Mouse (Mus musculus) intestine, embryonic 14.5 days (tissue): Measurements from ENCODE around the gene Impdh1. TPM values are rescaled to one million over a fixed set of nuclear protein-coding genes. Genes with fewer than 3 reads are reported as not detected.
"Not testable (repeated sequence)": the region's sequence is repeated elsewhere in the genome, so short reads cannot be mapped to it uniquely, and the experiment has no call there.

Experiments
- ATAC-seq: fragments of 200-750 bp; cut with Nextera tagmentation; replicated peaks from 2 replicates; pipeline ENCODE4 v1.8.0; 2017; ENCODE audit warnings: low read depth, moderate number of reproducible peaks, moderate TSS enrichment, moderate library complexity; ENCODE audit not compliant: low FRiP score, low TSS enrichment
- DNase-seq: peaks from one replicate; pipeline ENCODE4 v3.0.0-alpha.2; 2018; ENCODE audit warnings: low spot score
- H3K27ac ChIP-seq: fragments of 300-500 bp; sonication (generic); 2 replicates; pipeline ENCODE4 v1.5.1; 2014; ENCODE audit warnings: low read depth, mild to moderate bottlenecking, control low read depth
- H3K27me3 ChIP-seq: fragments of 300-500 bp; sonication (generic); replicated peaks from 2 replicates; pipeline ENCODE4 v1.6.1; 2014; ENCODE audit warnings: low read length, control low read depth; ENCODE audit not compliant: control insufficient read depth, insufficient read depth
- H3K36me3 ChIP-seq: fragments of 300-500 bp; sonication (generic); 2 replicates; pipeline ENCODE4 v1.6.1; 2014; ENCODE audit warnings: low read length, control low read depth; ENCODE audit not compliant: control insufficient read depth, insufficient read depth
- H3K4me1 ChIP-seq: fragments of 300-500 bp; sonication (generic); replicated peaks from 2 replicates; pipeline ENCODE4 v1.6.1; 2014; ENCODE audit warnings: low read length, control low read depth, mixed read lengths; ENCODE audit not compliant: control insufficient read depth, insufficient read depth
- H3K4me2 ChIP-seq: fragments of 300-500 bp; sonication (generic); 2 replicates; pipeline ENCODE4 v1.6.1; 2014; ENCODE audit warnings: low read length
- H3K4me3 ChIP-seq: fragments of 300-500 bp; sonication (generic); 2 replicates; pipeline ENCODE4 v1.5.1; 2014; ENCODE audit warnings: low read depth, low read length, control low read depth, mixed read lengths
- H3K9ac ChIP-seq: fragments of 300-500 bp; sonication (generic); 2 replicates; pipeline ENCODE4 v1.6.1; 2014; ENCODE audit warnings: mild to moderate bottlenecking, low read length
- H3K9me3 ChIP-seq: fragments of 300-500 bp; sonication (generic); 2 replicates; pipeline ENCODE4 v1.6.1; 2016; ENCODE audit warnings: low read length, control low read depth; ENCODE audit not compliant: control insufficient read depth
- WGBS: fragments of 180-500 bp; shearing (Covaris S2); extraction: QIAGEN DNeasy Blood & Tissue Kit; methylation state at CpG from one replicate; pipeline ENCODE4 v1.1.7; 2014; 5-methylcytosine and 5-hydroxymethylcytosine counted together
- polyA plus RNA-seq: library from polyadenylated mRNA; unstranded; fragments of >200 nt; fragmentation: Nextera tagmentation; extraction: Ambion mirVana; gene quantifications from 2 replicates; pipeline ENCODE4 v1.2.1, GENCODE M21; 2014

The Impdh1 gene
- polyA plus RNA-seq, 1 experiment from 2014 or later = 48.1 TPM

- Histone ChIP-seq H3K27ac (no peak overlapping the region), H3K4me1 (no peaks in the 10 kb centered on the region), H3K36me3 (no peaks in the 10 kb centered on the region), H3K27me3 (no peaks in the 10 kb centered on the region), H3K4me2 (no peak overlapping the region), H3K9me3 (no peaks in the 10 kb centered on the region; the same call in 1 of the 2 replicates), H3K4me3 (no peak overlapping the region), H3K9ac (no peak overlapping the region)
- 78% methylated on average over 6 of the region's 6 CpGs for WGBS
- DNase-seq (no peak), ATAC-seq (no peak)
Measured at GRCm38 (mm10) chr6:29229265-29229913, 13.2 kb upstream of the Impdh1 start.

DNA sequence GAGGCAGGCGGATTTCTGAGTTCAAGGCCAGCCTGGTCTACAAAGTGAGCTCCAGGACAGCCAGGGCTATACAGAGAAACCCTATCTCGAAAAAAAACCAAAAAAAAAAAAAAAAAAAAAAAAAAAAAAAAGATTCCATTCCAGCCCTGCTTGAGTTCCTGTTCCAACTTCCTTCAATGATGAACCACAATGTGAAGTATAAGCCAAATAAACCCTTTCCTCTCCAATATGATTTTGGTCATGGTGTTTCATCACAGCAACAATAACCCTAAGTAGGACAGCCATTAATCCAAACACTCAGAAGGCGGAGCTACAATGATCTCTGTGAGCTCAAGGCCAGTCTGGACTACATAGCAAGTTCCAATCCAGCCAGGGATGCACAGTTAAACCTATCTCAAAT lies 1.6 kb upstream of the Impdh1 start:
- not testable (repeated sequence) for H3K9ac ChIP-seq, H3K4me2 ChIP-seq, H3K9me3 ChIP-seq, H3K27ac ChIP-seq, DNase-seq, H3K4me3 ChIP-seq, ATAC-seq, H3K36me3 ChIP-seq
- Histone ChIP-seq H3K4me1 (peaks cover 21% of the 10 kb centered on the region), H3K27me3 (peaks cover 15% of the 10 kb centered on the region)
- 61% methylated on average over 2 of the region's 3 CpGs for WGBS

GRCm38 (mm10) chr6:29215181-29215580 lies 983 bp downstream of the Impdh1 start:
- Histone ChIP-seq H3K27ac (no peak overlapping the region), H3K9ac (peak overlapping the region; percentile 51), H3K27me3 (peaks cover 15% of the 10 kb centered on the region), H3K4me3 (peak overlapping the region; percentile 61), H3K36me3 (no peaks in the 10 kb centered on the region), H3K9me3 (no peaks in the 10 kb centered on the region), H3K4me1 (peaks cover 33% of the 10 kb centered on the region), H3K4me2 (peak overlapping the region; percentile 99)
- ATAC-seq = no peak
- DNase-seq = no peak
- WGBS = 16% methylated on average over 9 of the region's 9 CpGs

DNA sequence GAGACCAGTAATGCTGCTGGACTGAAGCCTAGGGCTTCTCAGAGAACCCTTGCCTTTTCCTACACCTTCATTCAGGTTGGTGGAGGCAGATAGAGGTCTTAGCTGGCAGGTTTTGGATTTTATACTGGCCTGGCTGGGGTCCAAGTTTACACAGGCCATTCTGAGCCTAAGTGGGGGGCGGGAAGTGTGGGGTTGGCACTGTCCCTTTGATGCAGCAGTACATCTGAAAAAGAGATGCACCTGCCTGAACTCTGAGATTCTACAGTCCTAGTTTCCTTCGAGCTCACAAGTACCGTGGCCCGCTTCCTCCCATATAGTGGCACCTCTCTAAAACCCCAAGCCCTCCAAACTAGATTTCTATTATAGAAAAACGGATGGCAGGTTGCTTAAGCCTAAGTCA lies 1.4 kb downstream of the Impdh1 start:
- no peak for DNase-seq
- H3K9me3 ChIP-seq = no peaks in the 10 kb centered on the region
- ATAC-seq = no peak
- no peak overlapping the region for H3K27ac ChIP-seq
- H3K9ac ChIP-seq = no peak overlapping the region; the same call in 1 of the 2 replicates
- peak overlapping the region; percentile 99 for H3K4me2 ChIP-seq
- no peak overlapping the region for H3K4me3 ChIP-seq
- peaks cover 15% of the 10 kb centered on the region for H3K27me3 ChIP-seq
- peaks cover 33% of the 10 kb centered on the region for H3K4me1 ChIP-seq
- 40% methylated on average over 5 of the region's 5 CpGs for WGBS
- H3K36me3 ChIP-seq = no peaks in the 10 kb centered on the region

- Histone ChIP-seq H3K36me3 (no peaks in the 10 kb centered on the region), H3K27me3 (peaks cover 15% of the 10 kb centered on the region), H3K27ac (no peak overlapping the region), H3K4me2 (no peak overlapping the region), H3K4me3 (no peak overlapping the region), H3K9ac (no peak overlapping the region), H3K4me1 (peaks cover 33% of the 10 kb centered on the region), H3K9me3 (no peaks in the 10 kb centered on the region)
- ATAC-seq = no peak
- no peak for DNase-seq
- WGBS = 5% methylated on average over 1 of the region's 1 CpGs
Measured at GRCm38 (mm10) chr6:29214245-29214644, 1.9 kb downstream of the Impdh1 start.

- Histone ChIP-seq H3K9ac (no peak overlapping the region), H3K4me1 (peaks cover 33% of the 10 kb centered on the region), H3K27me3 (peaks cover 15% of the 10 kb centered on the region), H3K9me3 (no peaks in the 10 kb centered on the region), H3K4me2 (no peak overlapping the region), H3K4me3 (no peak overlapping the region), H3K36me3 (no peaks in the 10 kb centered on the region), H3K27ac (no peak overlapping the region)
- ATAC-seq (no peak), DNase-seq (no peak)
- 68% methylated on average over 5 of the region's 5 CpGs for WGBS
Measured at GRCm38 (mm10) chr6:29213436-29213835, 2.7 kb downstream of the Impdh1 start.

DNA sequence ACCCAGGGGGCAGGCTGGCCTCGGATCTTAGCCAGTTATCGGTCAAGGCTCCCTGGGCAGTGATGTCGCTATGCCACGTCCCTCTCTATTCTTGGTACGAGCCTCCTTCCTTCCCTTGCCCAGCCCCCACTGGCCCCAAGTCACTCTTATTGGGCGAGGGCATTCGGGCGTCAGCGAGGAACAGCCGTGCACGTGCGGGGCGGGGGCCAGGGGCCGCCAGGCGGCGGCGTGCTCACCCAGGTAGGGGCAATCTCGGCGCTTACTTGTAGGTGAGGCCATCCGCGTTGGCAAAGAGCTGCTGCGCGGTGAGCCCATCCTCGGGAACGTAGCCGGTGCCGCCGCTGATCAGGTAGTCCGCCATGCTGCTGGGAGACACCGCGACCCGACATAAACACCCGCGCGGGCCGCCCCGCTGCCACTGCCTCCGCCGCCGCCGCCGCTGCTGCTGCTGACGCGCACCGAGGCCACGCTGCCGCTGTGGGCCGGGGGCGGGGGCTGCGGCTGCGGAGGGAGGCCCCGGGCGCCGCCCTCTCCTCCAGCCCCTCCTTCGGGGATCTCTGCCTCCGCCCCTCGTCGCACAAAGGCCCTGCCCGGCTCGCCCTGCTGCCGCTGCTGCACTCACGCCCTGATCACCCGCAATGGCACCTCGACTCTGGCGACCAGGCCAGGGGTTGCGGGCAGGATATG lies 4.2 kb downstream of the Impdh1 start:
- no peaks in the 10 kb centered on the region for H3K9me3 ChIP-seq
- H3K4me1 ChIP-seq = peaks cover 33% of the 10 kb centered on the region
- under 1% methylated on average over 46 of the region's 66 CpGs for WGBS
- H3K27ac ChIP-seq = peak overlapping the region; percentile 64; the same call in 1 of the 2 replicates
- ATAC-seq = peak; percentile 78
- H3K4me2 ChIP-seq = peak overlapping the region; percentile 75
- peak overlapping the region; percentile 66 for H3K9ac ChIP-seq
- peak; percentile 87 for DNase-seq
- peaks cover 15% of the 10 kb centered on the region for H3K27me3 ChIP-seq
- H3K4me3 ChIP-seq = peak overlapping the region; percentile 67
- peaks cover 4% of the 10 kb centered on the region; the same call in 1 of the 2 replicates for H3K36me3 ChIP-seq

- Histone ChIP-seq H3K27ac (peak overlapping the region; percentile 64; the same call in 1 of the 2 replicates), H3K27me3 (peaks cover 15% of the 10 kb centered on the region), H3K9me3 (no peaks in the 10 kb centered on the region), H3K36me3 (peaks cover 10% of the 10 kb centered on the region), H3K4me3 (peak overlapping the region; percentile 67), H3K4me1 (peaks cover 28% of the 10 kb centered on the region), H3K9ac (peak overlapping the region; percentile 66), H3K4me2 (peak overlapping the region; percentile 75)
- 19% methylated on average over 7 of the region's 7 CpGs for WGBS
- no peak for DNase-seq
- no peak for ATAC-seq
Measured at GRCm38 (mm10) chr6:29211146-29211545, 5.0 kb downstream of the Impdh1 start.
